Mouse (Mus musculus) common myeloid progenitor, adult 5-6 weeks (primary cell): ENCODE data around the gene Ppp3r2. TPM values are rescaled to one million over a fixed set of nuclear protein-coding genes. Genes with fewer than 3 reads are reported as not detected.

Experiments used
- total RNA-seq: library from RNA; stranded (forward); fragments of 200-1000, 187-1606 nt; gene quantifications from 2 replicates; pipeline ENCODE4 v1.2.3, GENCODE M21; 2017

Gene Ppp3r2
- total RNA-seq, 1 experiment from 2014 or later, result not detected

Other genes with a start within 250 kb of the Ppp3r2 start
- 0.09 TPM in 1 of 2 replicates, not detected in the other for gene Acnat1, start 208.1 kb downstream of the Ppp3r2 start, total RNA-seq
- not detected in 2 replicates for gene Baat, start 175.5 kb downstream of the Ppp3r2 start, total RNA-seq
- gene Mrpl50, start 160.9 kb downstream of the Ppp3r2 start, total RNA-seq, result 34.3 and 37.5 TPM in 2 replicates
- gene Zfp189, start 160.8 kb downstream of the Ppp3r2 start, total RNA-seq, result 8.7 and 10.9 TPM in 2 replicates
- not detected in 2 replicates for gene Aldob, start 132.5 kb downstream of the Ppp3r2 start, total RNA-seq
- 1.0 and 1.7 TPM in 2 replicates for gene Tmem246, start 84.1 kb downstream of the Ppp3r2 start, total RNA-seq
- gene Rnf20, start 50.0 kb downstream of the Ppp3r2 start, total RNA-seq, result 111 and 139 TPM in 2 replicates
- not detected in 2 replicates for gene Grin3a, start 163.7 kb upstream of the Ppp3r2 start, total RNA-seq